Mouse (Mus musculus): ENCODE results near the gene Pacs2. TPM values are rescaled to one million over a fixed set of nuclear protein-coding genes. Genes with fewer than 3 reads are reported as not detected.

Gene Pacs2
- polyA plus RNA-seq, 1 experiment from 2014 or later, result 17.4 TPM

- Histone ChIP-seq H3K9ac (no peak overlapping the region), H3K9me3 (replicated peaks) (no peaks in the 10 kb centered on the region), H3K4me3 (no peak overlapping the region), H3K27me3 (no peaks in the 10 kb centered on the region), H3K4me1 (no peaks in the 10 kb centered on the region; the same call in 1 of the 2 replicates), H3K27ac (no peak overlapping the region), H3K36me3 (ENCODE audit: poor library complexity, severe bottlenecking) (peaks cover 50% of the 10 kb centered on the region), H3K4me2 (no peak overlapping the region)
- 88% methylated on average over 2 of the region's 2 CpGs for WGBS
- no peak for ATAC-seq
Observed at GRCm38 (mm10) chr12:112991444-112991843, 22.9 kb upstream of the Pacs2 start.

DNA sequence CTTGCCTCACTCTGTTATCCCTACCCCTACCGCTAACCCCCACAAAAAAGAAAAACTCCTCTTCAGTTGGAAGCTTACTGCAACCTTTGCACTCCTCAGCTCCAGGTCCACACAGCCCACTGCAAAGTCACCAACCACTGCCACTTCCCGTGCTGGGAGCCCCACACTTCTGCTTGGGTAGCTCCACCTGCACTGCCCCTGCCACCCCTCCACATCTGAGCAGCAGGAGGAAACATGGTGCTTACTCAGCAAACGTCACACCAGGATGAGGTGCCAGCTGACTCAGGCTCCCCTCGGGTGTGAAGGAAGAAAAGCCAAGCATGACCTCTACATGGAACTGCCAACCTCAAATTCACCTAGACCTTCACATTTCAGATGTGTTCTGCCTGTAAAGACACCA lies 20.2 kb upstream of the Pacs2 start:
- ATAC-seq, result no peak
- 76% methylated on average over 4 of the region's 4 CpGs for WGBS

GRCm38 (mm10) chr12:112999569-113000293 lies 14.6 kb upstream of the Pacs2 start:
- Histone ChIP-seq H3K4me3 (peak overlapping the region; percentile 86), H3K27me3 (no peaks in the 10 kb centered on the region), H3K36me3 (ENCODE audit: poor library complexity, severe bottlenecking) (peaks cover 18% of the 10 kb centered on the region; the same call in 1 of the 2 replicates), H3K4me1 (peaks cover 24% of the 10 kb centered on the region), H3K9ac (peak overlapping the region; percentile 96), H3K27ac (peak overlapping the region; percentile 89), H3K9me3 (replicated peaks) (no peaks in the 10 kb centered on the region), H3K4me2 (peak overlapping the region; percentile 88)
- WGBS, result 1% methylated on average over 54 of the region's 56 CpGs
- ATAC-seq, result no peak

More for the DNA sequence above, 20.2 kb upstream of the Pacs2 start:
- H3K4me2 ChIP-seq, result no peak overlapping the region
- H3K4me3 ChIP-seq, result no peak overlapping the region
- H3K27me3 ChIP-seq, result no peaks in the 10 kb centered on the region
- peaks cover 13% of the 10 kb centered on the region for H3K4me1 ChIP-seq
- H3K9ac ChIP-seq, result no peak overlapping the region
- peaks cover 41% of the 10 kb centered on the region for H3K36me3 ChIP-seq (ENCODE audit: poor library complexity, severe bottlenecking)
- no peaks in the 10 kb centered on the region for H3K9me3 ChIP-seq (replicated peaks)
- H3K27ac ChIP-seq, result no peak overlapping the region

DNA sequence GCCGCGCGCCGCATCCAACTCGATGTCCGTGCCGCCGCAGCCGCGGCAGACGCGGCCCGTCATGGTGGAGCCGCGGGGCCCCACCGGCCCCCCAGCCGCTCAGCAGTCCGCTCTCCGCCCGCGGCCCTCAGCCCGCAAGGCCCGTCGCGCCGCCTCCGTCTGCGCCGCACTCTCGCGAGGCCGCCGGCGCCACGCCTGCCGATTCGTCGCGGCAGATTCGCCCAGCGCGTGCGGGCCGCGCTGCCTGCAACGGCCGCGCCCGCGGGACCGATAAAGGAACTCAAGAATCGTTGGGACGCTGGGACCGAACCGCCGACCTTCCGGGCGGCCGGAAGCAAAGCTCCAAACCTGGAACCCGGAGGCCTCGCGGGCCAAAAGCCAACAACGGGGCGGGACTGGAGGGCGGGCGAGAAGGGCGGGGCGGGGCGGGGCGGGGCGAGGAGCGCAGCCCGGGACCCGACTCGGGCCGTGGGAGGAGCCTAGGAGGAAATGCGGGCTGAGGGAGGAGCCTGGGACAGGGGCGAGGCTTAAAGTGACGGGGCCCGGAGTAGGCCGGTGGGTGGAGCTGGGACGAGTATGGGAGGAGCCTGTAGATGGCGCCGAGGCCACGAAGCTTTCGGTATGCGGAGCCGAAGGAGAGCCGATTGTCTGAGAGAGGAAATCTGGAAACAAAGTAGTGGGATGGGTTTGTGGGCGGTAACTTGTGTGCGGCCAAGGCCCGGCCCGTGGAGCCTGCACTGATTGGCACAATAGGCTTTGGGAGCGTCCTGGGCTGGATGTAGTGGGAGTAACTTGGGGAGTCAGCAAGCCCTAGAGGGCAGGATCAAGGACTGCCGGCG lies 13.8 kb upstream of the Pacs2 start, which contains the start of gene Brf1:
TSS of gene Brf1 (minus strand) at position 411 of the 839 bp plus-strand sequence.
- Histone ChIP-seq H3K4me3 (peak within 1 kb of the TSS; percentile 86), H3K4me2 (peak within 1 kb of the TSS; percentile 88), H3K27me3 (no peaks in the 10 kb centered on the region), H3K36me3 (ENCODE audit: poor library complexity, severe bottlenecking) (peaks cover 17% of the 10 kb centered on the region; the same call in 1 of the 2 replicates), H3K9me3 (replicated peaks) (no peaks in the 10 kb centered on the region), H3K4me1 (peaks cover 24% of the 10 kb centered on the region), H3K27ac (peak within 1 kb of the TSS; percentile 89), H3K9ac (peak within 1 kb of the TSS; percentile 96)
- ATAC-seq, result peak; percentile 99
- under 1% methylated on average over 95 of the region's 96 CpGs for WGBS

- H3K4me1 ChIP-seq, result peaks cover 24% of the 10 kb centered on the region
- H3K27me3 ChIP-seq, result no peaks in the 10 kb centered on the region
- ATAC-seq, result no peak
- H3K9ac ChIP-seq, result peak overlapping the region; percentile 72
- H3K4me3 ChIP-seq, result peak overlapping the region; percentile 86
- H3K9me3 ChIP-seq (replicated peaks), result no peaks in the 10 kb centered on the region
- WGBS, result 6% methylated on average over 5 of the region's 5 CpGs
- peak overlapping the region; percentile 82 for H3K27ac ChIP-seq
- peak overlapping the region; percentile 70 for H3K4me2 ChIP-seq
- peaks cover 11% of the 10 kb centered on the region; the same call in 1 of the 2 replicates for H3K36me3 ChIP-seq (ENCODE audit: poor library complexity, severe bottlenecking)
Observed at GRCm38 (mm10) chr12:113001133-113001474, 13.2 kb upstream of the Pacs2 start.

- 42% methylated on average over 2 of the region's 2 CpGs for WGBS
- ATAC-seq, result no peak
- H3K4me1 ChIP-seq, result peaks cover 24% of the 10 kb centered on the region
Observed at GRCm38 (mm10) chr12:113002667-113003066, 11.6 kb upstream of the Pacs2 start.

GRCm38 (mm10) chr12:113004011-113004410 lies 10.3 kb upstream of the Pacs2 start:
- no peak overlapping the region for H3K27ac ChIP-seq
- no peak for ATAC-seq
- H3K4me3 ChIP-seq, result no peak overlapping the region
- no peaks in the 10 kb centered on the region for H3K36me3 ChIP-seq (ENCODE audit: poor library complexity, severe bottlenecking)
- 80% methylated on average over 8 of the region's 8 CpGs for WGBS
- no peaks in the 10 kb centered on the region for H3K27me3 ChIP-seq
- no peak overlapping the region for H3K9ac ChIP-seq
- no peaks in the 10 kb centered on the region for H3K9me3 ChIP-seq (replicated peaks)
- H3K4me2 ChIP-seq, result no peak overlapping the region
- H3K4me1 ChIP-seq, result peaks cover 13% of the 10 kb centered on the region

More at GRCm38 (mm10) chr12:113002667-113003066, 11.6 kb upstream of the Pacs2 start:
- Histone ChIP-seq H3K4me2 (no peak overlapping the region), H3K27me3 (no peaks in the 10 kb centered on the region), H3K27ac (no peak overlapping the region), H3K4me3 (no peak overlapping the region), H3K36me3 (ENCODE audit: poor library complexity, severe bottlenecking) (no peaks in the 10 kb centered on the region), H3K9ac (no peak overlapping the region), H3K9me3 (replicated peaks) (no peaks in the 10 kb centered on the region)

DNA sequence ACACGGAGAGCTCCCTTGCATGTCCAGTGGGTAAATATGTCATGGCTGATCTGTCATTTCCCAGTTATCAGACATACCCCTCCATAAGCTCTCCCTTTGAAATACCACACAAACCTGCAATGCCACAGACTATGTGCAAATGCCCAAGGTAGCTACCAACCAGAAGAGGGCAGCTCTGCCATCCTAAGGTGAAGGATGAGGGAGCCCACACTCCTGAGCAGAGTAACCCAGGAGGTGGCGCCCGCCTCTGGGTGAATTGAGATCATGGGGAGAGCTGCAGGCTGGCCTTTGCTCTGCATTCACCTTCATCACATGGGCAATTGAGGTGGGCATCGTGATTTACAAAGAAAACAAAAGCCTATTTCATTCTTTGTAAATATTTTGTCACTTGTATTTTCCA lies 9.3 kb upstream of the Pacs2 start:
- 24% methylated on average over 4 of the region's 4 CpGs for WGBS
- H3K4me1 ChIP-seq, result peaks cover 5% of the 10 kb centered on the region
- H3K4me2 ChIP-seq, result no peak overlapping the region
- H3K27ac ChIP-seq, result no peak overlapping the region
- no peak overlapping the region for H3K9ac ChIP-seq
- no peaks in the 10 kb centered on the region for H3K9me3 ChIP-seq (replicated peaks)
- no peak for ATAC-seq
- no peaks in the 10 kb centered on the region for H3K27me3 ChIP-seq
- H3K4me3 ChIP-seq, result no peak overlapping the region
- H3K36me3 ChIP-seq (ENCODE audit: poor library complexity, severe bottlenecking), result no peaks in the 10 kb centered on the region

- no peak overlapping the region for H3K9ac ChIP-seq
- no peak for ATAC-seq
- H3K4me3 ChIP-seq, result no peak overlapping the region
- no peaks in the 10 kb centered on the region for H3K9me3 ChIP-seq (replicated peaks)
- no peaks in the 10 kb centered on the region for H3K27me3 ChIP-seq
- 87% methylated on average over 6 of the region's 6 CpGs for WGBS
- H3K4me2 ChIP-seq, result no peak overlapping the region
- no peaks in the 10 kb centered on the region for H3K36me3 ChIP-seq (ENCODE audit: poor library complexity, severe bottlenecking)
- no peak overlapping the region for H3K27ac ChIP-seq
- H3K4me1 ChIP-seq, result peaks cover 33% of the 10 kb centered on the region
Observed at GRCm38 (mm10) chr12:113011702-113012360, 2.5 kb upstream of the Pacs2 start.

GRCm38 (mm10) chr12:113012443-113012842 lies 1.9 kb upstream of the Pacs2 start:
- no peak for ATAC-seq
- H3K4me3 ChIP-seq, result no peak overlapping the region
- no peaks in the 10 kb centered on the region for H3K36me3 ChIP-seq (ENCODE audit: poor library complexity, severe bottlenecking)
- no peaks in the 10 kb centered on the region for H3K9me3 ChIP-seq (replicated peaks)
- no peaks in the 10 kb centered on the region for H3K27me3 ChIP-seq
- peak overlapping the region; percentile 32; the same call in 1 of the 2 replicates for H3K27ac ChIP-seq
- no peak overlapping the region for H3K4me2 ChIP-seq
- 90% methylated on average over 5 of the region's 5 CpGs for WGBS
- H3K9ac ChIP-seq, result no peak overlapping the region
- H3K4me1 ChIP-seq, result peaks cover 39% of the 10 kb centered on the region

GRCm38 (mm10) chr12:113013021-113013491 lies 1.3 kb upstream of the Pacs2 start:
- no peak for ATAC-seq
- Histone ChIP-seq H3K9ac (peak overlapping the region; percentile 86), H3K4me2 (peak overlapping the region; percentile 61), H3K4me1 (peaks cover 43% of the 10 kb centered on the region), H3K36me3 (ENCODE audit: poor library complexity, severe bottlenecking) (no peaks in the 10 kb centered on the region), H3K27me3 (no peaks in the 10 kb centered on the region), H3K4me3 (no peak overlapping the region), H3K9me3 (replicated peaks) (no peaks in the 10 kb centered on the region), H3K27ac (peak overlapping the region; percentile 89)
- WGBS, result 60% methylated on average over 3 of the region's 3 CpGs
